Mouse (Mus musculus): ENCODE data around the gene Dixdc1. TPM values are rescaled to one million over a fixed set of nuclear protein-coding genes. Genes with fewer than 3 reads are reported as not detected.

Gene Dixdc1
- polyA plus RNA-seq, 1 experiment = 5.3 TPM

DNA sequence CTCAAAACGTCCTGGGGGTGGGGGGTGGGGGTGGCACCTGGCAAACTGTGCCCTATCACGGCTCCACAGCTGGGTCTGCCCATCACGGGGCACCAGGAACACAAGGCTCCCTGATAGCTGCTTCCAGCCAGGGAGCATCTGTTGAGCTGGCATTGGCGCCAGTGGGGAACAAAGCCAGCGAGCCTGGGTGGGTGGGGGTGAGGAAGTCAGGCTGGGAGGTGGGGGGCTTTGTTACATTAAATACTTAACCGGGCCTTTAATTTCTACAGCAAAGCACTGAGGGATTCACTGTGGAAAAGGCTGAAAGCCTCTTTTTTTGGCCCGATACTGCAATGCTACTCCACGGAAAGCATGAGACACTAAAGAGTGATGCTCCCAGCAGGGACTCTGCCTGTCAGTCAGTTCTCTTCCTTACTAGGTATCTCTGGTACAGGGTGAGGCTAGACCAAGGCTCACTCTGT, 16.8 kb downstream of the Dixdc1 start:
- Histone ChIP-seq H3K27me3 (replicated peaks; ENCODE audit: control insufficient read depth, insufficient read depth, low read length) (no peaks in the 10 kb centered on the region), H3K36me3 (ENCODE audit: control insufficient read depth, insufficient read depth, low read length) (no peaks in the 10 kb centered on the region), H3K4me3 (ENCODE audit: insufficient read depth, low read depth, low read length) (no peak overlapping the region), H3K27ac (ENCODE audit: insufficient read depth, low read depth, low read length) (no peak overlapping the region), H3K4me1 (ENCODE audit: control insufficient read depth, insufficient read depth, low read length) (peaks cover 3% of the 10 kb centered on the region; the same call in 1 of the 2 replicates)
- DNase-seq = no peak
- WGBS = 75% methylated on average over 8 of the region's 8 CpGs
- TF ChIP-seq POLR2A (IDR thresholded peaks at IDR 0.05; ENCODE audit: low read depth, low read length) (no peak), CTCF (conservative IDR thresholded peaks at IDR 0.05; ENCODE audit: insufficient read depth, insufficient read length, low read depth, low read length) (no peak)

DNA sequence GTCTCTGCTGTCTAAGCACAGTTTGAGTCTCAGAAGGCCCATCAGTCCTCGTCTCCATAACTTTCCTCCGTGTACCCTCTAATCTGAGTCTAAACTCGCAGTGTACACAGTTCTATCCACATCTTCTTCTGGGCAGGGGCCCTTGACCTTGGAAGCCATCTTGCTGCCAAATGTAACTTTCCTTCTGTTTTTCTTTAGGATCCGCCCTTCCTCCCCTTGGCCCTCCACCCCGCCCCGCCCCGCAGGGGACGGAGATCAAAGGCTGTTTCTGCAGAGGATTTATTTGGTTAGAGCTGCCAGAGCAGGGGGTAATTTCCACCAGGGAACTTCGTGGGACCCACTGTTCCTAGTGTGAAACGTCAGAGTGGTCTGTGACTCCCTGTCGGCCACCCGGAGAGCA, 18.3 kb downstream of the Dixdc1 start:
- Histone ChIP-seq H3K27me3 (replicated peaks; ENCODE audit: control insufficient read depth, insufficient read depth, low read length) (no peaks in the 10 kb centered on the region), H3K4me1 (ENCODE audit: control insufficient read depth, insufficient read depth, low read length) (peaks cover 3% of the 10 kb centered on the region; the same call in 1 of the 2 replicates), H3K4me3 (ENCODE audit: insufficient read depth, low read depth, low read length) (no peak overlapping the region), H3K27ac (ENCODE audit: insufficient read depth, low read depth, low read length) (no peak overlapping the region), H3K36me3 (ENCODE audit: control insufficient read depth, insufficient read depth, low read length) (no peaks in the 10 kb centered on the region)
- WGBS = 37% methylated on average over 12 of the region's 12 CpGs
- no peak for DNase-seq
- TF ChIP-seq POLR2A (IDR thresholded peaks at IDR 0.05; ENCODE audit: low read depth, low read length) (no peak), CTCF (conservative IDR thresholded peaks at IDR 0.05; ENCODE audit: insufficient read depth, insufficient read length, low read depth, low read length) (no peak)

DNA sequence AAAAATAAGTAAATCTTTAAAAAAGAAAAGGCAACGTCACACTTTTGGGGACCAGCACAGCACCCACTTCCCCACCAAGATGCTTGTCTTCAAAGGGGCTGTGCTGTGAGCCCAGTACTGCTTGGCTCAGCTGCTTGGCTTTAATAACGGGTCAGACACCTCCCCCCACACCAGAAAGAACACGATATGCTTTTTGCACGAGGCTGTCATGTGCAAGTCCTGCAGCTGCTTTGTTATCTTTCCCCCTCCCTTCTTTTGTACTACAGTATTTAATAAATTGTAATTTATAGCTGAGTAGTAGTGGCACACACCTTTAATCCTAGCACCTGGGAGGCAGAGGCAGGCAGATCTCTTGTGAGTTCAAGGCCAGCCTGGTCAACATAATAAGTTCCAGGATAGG, 20.4 kb downstream of the Dixdc1 start:
- Histone ChIP-seq H3K36me3 (ENCODE audit: control insufficient read depth, insufficient read depth, low read length) (no peaks in the 10 kb centered on the region), H3K4me1 (ENCODE audit: control insufficient read depth, insufficient read depth, low read length) (peaks cover 3% of the 10 kb centered on the region; the same call in 1 of the 2 replicates), H3K27ac (ENCODE audit: insufficient read depth, low read depth, low read length) (no peak overlapping the region), H3K27me3 (replicated peaks; ENCODE audit: control insufficient read depth, insufficient read depth, low read length) (no peaks in the 10 kb centered on the region), H3K4me3 (ENCODE audit: insufficient read depth, low read depth, low read length) (no peak overlapping the region)
- TF ChIP-seq POLR2A (IDR thresholded peaks at IDR 0.05; ENCODE audit: low read depth, low read length) (no peak), CTCF (conservative IDR thresholded peaks at IDR 0.05; ENCODE audit: insufficient read depth, insufficient read length, low read depth, low read length) (no peak)
- 61% methylated on average over 4 of the region's 4 CpGs for WGBS
- no peak for DNase-seq

DNA sequence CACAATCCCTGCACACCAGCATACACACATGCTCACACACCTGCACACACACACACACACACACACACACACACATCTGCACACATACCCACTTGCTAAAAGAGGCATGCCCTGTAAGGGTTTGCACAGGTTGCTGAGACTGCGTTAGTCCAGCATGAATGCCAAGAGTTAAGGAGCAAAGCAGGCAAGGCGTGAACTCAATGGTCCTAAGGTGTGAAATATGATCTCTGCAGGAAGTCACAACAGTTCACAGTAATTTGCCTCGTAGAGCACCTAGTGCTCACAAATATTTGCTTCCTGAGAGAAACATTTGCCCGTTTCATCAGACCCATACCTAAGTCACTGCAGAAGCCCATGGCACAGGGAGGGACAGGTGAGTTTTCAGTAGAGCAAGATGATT, 25.1 kb downstream of the Dixdc1 start:
- Histone ChIP-seq H3K4me3 (ENCODE audit: insufficient read depth, low read depth, low read length) (no peak overlapping the region), H3K27ac (ENCODE audit: insufficient read depth, low read depth, low read length) (no peak overlapping the region), H3K36me3 (ENCODE audit: control insufficient read depth, insufficient read depth, low read length) (no peaks in the 10 kb centered on the region), H3K4me1 (ENCODE audit: control insufficient read depth, insufficient read depth, low read length) (no peaks in the 10 kb centered on the region), H3K27me3 (replicated peaks; ENCODE audit: control insufficient read depth, insufficient read depth, low read length) (no peaks in the 10 kb centered on the region)
- DNase-seq = no peak
- WGBS = 25% methylated on average over 4 of the region's 4 CpGs
- TF ChIP-seq CTCF (conservative IDR thresholded peaks at IDR 0.05; ENCODE audit: insufficient read depth, insufficient read length, low read depth, low read length) (no peak), POLR2A (IDR thresholded peaks at IDR 0.05; ENCODE audit: low read depth, low read length) (no peak)

DNA sequence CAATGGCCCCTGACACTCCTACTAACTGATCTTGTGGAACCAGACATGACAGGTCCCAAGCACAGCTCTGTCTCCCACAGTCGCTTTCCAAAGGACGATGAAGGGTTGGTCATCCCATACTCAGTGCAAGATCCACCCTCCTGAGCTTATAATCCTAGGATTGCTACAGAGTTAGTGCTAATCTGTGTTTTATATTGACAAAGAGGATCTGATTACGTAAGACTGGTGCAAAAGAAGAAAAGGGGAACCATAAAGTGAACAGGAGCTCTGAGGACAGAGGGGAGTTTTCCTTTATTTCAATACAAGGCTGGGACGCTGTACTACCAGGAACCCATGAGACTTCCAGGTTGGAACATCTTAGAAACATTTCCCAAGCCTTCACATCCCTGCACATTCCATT, 28.0 kb downstream of the Dixdc1 start:
- Histone ChIP-seq H3K27ac (ENCODE audit: insufficient read depth, low read depth, low read length) (no peak overlapping the region), H3K4me1 (ENCODE audit: control insufficient read depth, insufficient read depth, low read length) (no peaks in the 10 kb centered on the region), H3K4me3 (ENCODE audit: insufficient read depth, low read depth, low read length) (no peak overlapping the region), H3K36me3 (ENCODE audit: control insufficient read depth, insufficient read depth, low read length) (no peaks in the 10 kb centered on the region), H3K27me3 (replicated peaks; ENCODE audit: control insufficient read depth, insufficient read depth, low read length) (no peaks in the 10 kb centered on the region)
- WGBS = 83% methylated on average over 4 of the region's 4 CpGs
- TF ChIP-seq CTCF (conservative IDR thresholded peaks at IDR 0.05; ENCODE audit: insufficient read depth, insufficient read length, low read depth, low read length) (no peak), POLR2A (IDR thresholded peaks at IDR 0.05; ENCODE audit: low read depth, low read length) (no peak)
- no peak for DNase-seq

DNA sequence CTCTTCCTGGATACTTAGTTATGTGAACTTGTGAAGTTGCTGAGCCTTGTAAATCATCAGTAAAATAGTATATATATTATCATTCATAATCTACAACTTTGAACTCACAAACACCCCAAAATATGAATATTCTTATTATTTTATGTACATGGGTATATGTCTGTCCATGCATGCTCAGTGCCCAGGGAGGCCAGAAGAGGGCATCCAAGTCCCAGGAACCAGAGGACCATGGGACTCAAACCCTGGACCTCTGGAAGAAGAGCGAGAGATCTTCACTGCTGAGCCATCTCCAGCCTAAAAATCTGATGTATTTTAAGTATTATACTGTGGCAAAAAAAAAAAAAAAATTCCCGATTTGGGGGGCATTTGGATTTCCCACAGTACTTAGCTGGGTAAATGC, 30.2 kb downstream of the Dixdc1 start:
- TF ChIP-seq CTCF (conservative IDR thresholded peaks at IDR 0.05; ENCODE audit: insufficient read depth, insufficient read length, low read depth, low read length) (peak; percentile 76), POLR2A (IDR thresholded peaks at IDR 0.05; ENCODE audit: low read depth, low read length) (no peak)

DNA sequence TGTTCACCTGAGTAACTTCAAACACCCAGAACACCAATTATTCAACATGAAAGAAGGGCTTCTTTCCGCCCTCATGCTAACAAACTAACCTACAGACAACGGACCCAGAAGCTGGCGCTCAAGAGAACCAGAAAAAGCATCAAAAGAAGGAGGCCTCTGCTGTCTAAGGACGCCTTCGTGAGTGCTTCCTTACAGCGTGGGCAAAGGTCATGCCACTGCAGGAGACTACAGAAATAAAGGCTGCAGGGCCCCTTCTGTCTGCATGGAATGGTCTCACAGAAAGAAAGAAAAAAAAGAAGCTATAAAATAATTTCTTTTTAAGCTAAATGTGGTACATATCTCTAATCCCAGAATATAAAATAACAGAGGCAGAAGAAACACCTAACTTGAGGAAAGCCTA, 34.4 kb downstream of the Dixdc1 start:
- Histone ChIP-seq H3K4me3 (ENCODE audit: insufficient read depth, low read depth, low read length) (no peak overlapping the region), H3K4me1 (ENCODE audit: control insufficient read depth, insufficient read depth, low read length) (no peaks in the 10 kb centered on the region), H3K36me3 (ENCODE audit: control insufficient read depth, insufficient read depth, low read length) (no peaks in the 10 kb centered on the region), H3K27me3 (replicated peaks; ENCODE audit: control insufficient read depth, insufficient read depth, low read length) (no peaks in the 10 kb centered on the region), H3K27ac (ENCODE audit: insufficient read depth, low read depth, low read length) (no peak overlapping the region)
- no peak for DNase-seq
- 64% methylated on average over 6 of the region's 6 CpGs for WGBS
- TF ChIP-seq CTCF (conservative IDR thresholded peaks at IDR 0.05; ENCODE audit: insufficient read depth, insufficient read length, low read depth, low read length) = no peak
- TF ChIP-seq POLR2A (IDR thresholded peaks at IDR 0.05; ENCODE audit: low read depth, low read length) = no peak

More for the DNA sequence above, 30.2 kb downstream of the Dixdc1 start:
- H3K27me3 ChIP-seq (replicated peaks; ENCODE audit: control insufficient read depth, insufficient read depth, low read length) = no peaks in the 10 kb centered on the region
- no peak overlapping the region for H3K4me3 ChIP-seq (ENCODE audit: insufficient read depth, low read depth, low read length)
- DNase-seq = peak; percentile 38
- 32% methylated on average over 2 of the region's 2 CpGs for WGBS
- no peaks in the 10 kb centered on the region for H3K36me3 ChIP-seq (ENCODE audit: control insufficient read depth, insufficient read depth, low read length)
- H3K4me1 ChIP-seq (ENCODE audit: control insufficient read depth, insufficient read depth, low read length) = no peaks in the 10 kb centered on the region
- no peak overlapping the region for H3K27ac ChIP-seq (ENCODE audit: insufficient read depth, low read depth, low read length)

Data from kidney, adult 2 months (tissue).